Mouse (Mus musculus) olfactory bulb, adult 2 months (tissue): ENCODE measurements around the gene Nlgn2.

Experiments used
- CTCF ChIP-seq: fragments of 200-500 bp; IDR thresholded peaks from 2 replicates; pipeline ENCODE4 v1.5.1; 2012; ENCODE audit warnings: low read depth, mild to moderate bottlenecking, low read length, moderate library complexity; ENCODE audit not compliant: insufficient read depth
- POLR2A ChIP-seq: fragments of 200-500 bp; IDR thresholded peaks from 2 replicates; pipeline ENCODE4 v1.6.1; 2012; ENCODE audit warnings: mild to moderate bottlenecking, low read depth, low read length, moderate library complexity; ENCODE audit not compliant: insufficient read depth

DNA sequence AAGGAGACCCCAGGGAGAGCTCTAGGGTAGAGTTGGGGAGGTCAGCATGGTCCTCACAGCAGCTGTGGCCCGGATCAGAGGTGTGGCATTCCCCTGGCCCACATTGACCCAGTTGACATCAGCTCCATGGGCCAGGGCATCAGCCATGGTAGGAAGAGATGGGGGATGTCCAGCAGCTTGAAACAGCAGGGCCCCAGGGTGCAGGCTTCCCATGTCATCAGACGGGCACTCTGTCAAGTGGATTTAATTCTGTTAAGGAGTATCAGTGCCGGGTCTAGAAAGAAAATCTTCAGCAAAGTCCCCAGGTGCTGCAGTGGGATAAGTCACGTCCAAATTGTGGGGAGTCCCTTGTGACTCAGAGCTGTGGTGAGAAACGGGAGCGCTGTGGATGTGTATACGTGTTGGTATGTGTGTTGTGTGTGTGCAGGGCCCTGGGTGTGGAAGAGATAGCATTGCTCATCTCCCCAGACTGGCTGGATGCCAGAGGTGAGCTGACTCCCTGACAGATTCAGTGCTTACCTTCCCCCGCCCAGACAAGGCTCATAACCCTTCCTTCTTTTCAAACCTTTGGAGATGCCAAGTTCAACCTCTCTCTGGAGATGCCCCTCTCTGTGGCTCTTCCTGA lies 46.1 kb upstream of the Nlgn2 start:
- TF ChIP-seq POLR2A (no peak), CTCF (no peak)
